Mouse (Mus musculus) hindbrain, embryonic 12.5 days (tissue): Measurements from ENCODE around the gene Syt10. TPM values are rescaled to one million over a fixed set of nuclear protein-coding genes. Genes with fewer than 3 reads are reported as not detected.
"Not testable (repeated sequence)": the region's sequence is repeated elsewhere in the genome, so short reads cannot be mapped to it uniquely, and the experiment has no call there.

Experiments
- ATAC-seq: fragments of 200-750 bp; cut with Nextera tagmentation; 2 replicates; pipeline ENCODE4 v1.8.0; 2017; ENCODE audit warnings: moderate TSS enrichment; ENCODE audit not compliant: low FRiP score
- H3K27ac ChIP-seq: fragments of 300-500 bp; sonication (generic); 2 replicates; pipeline ENCODE4 v1.5.1; 2016; ENCODE audit warnings: mild to moderate bottlenecking
- H3K27me3 ChIP-seq: fragments of 300-500 bp; sonication (generic); 2 replicates; pipeline ENCODE4 v1.6.1; 2016; ENCODE audit warnings: mild to moderate bottlenecking
- H3K36me3 ChIP-seq: fragments of 300-500 bp; sonication (generic); 2 replicates; pipeline ENCODE4 v1.6.1; 2016; ENCODE audit warnings: mild to moderate bottlenecking
- H3K4me1 ChIP-seq: fragments of 300-500 bp; sonication (generic); 2 replicates; pipeline ENCODE4 v1.6.1; 2016
- H3K4me2 ChIP-seq: fragments of 300-500 bp; sonication (generic); replicated peaks from 2 replicates; pipeline ENCODE4 v1.6.1; 2016; ENCODE audit warnings: mild to moderate bottlenecking
- H3K4me3 ChIP-seq: fragments of 300-500 bp; sonication (generic); 2 replicates; pipeline ENCODE4 v1.5.1; 2016; ENCODE audit warnings: mild to moderate bottlenecking
- H3K9ac ChIP-seq: fragments of 300-500 bp; sonication (generic); 2 replicates; pipeline ENCODE4 v1.6.1; 2016; ENCODE audit warnings: mild to moderate bottlenecking, moderate library complexity
- H3K9me3 ChIP-seq: fragments of 300-500 bp; sonication (generic); replicated peaks from 2 replicates; pipeline ENCODE4 v1.6.1; 2016; ENCODE audit warnings: mild to moderate bottlenecking
- WGBS: fragments of 180-500 bp; shearing (Covaris S2); methylation state at CpG from one replicate; pipeline ENCODE4 v1.1.7; 2016; 5-methylcytosine and 5-hydroxymethylcytosine counted together
- microRNA-seq: library from miRNA; unstranded; fragments of <30 nt; microRNA quantifications from one replicate; pipeline ENCODE4, GENCODE M21; 2017
- polyA plus RNA-seq: library from polyadenylated mRNA; unstranded; fragments of >200 nt; fragmentation: Nextera tagmentation; extraction: Ambion mirVana; gene quantifications from 2 replicates; pipeline ENCODE4 v1.2.1, GENCODE M21; 2016

Syt10 gene
- polyA plus RNA-seq, result 0.56 and 0.81 TPM in 2 replicates

- ATAC-seq, result peak; percentile 74
- no peak within 1 kb of the TSS for H3K27ac ChIP-seq
- peak within 1 kb of the TSS; percentile 96 for H3K4me2 ChIP-seq
- no peaks in the 10 kb centered on the region for H3K36me3 ChIP-seq
- WGBS, result under 1% methylated on average over 39 of the region's 53 CpGs
- H3K27me3 ChIP-seq, result peaks cover 34% of the 10 kb centered on the region
- H3K4me3 ChIP-seq, result peak within 1 kb of the TSS; percentile 51
- H3K4me1 ChIP-seq, result peaks cover 6% of the 10 kb centered on the region
- H3K9me3 ChIP-seq, result no peaks in the 10 kb centered on the region
- peak within 1 kb of the TSS; percentile 51 for H3K9ac ChIP-seq
These were observed at the start of gene Syt10 for GRCm38 (mm10) chr15:89841364-89842017. Gene Syt10, minus strand, starts transcription at chr15:89841860.

- H3K27me3 ChIP-seq, result no peaks in the 10 kb centered on the region
- H3K4me3 ChIP-seq, result no peak overlapping the region
- no peak overlapping the region for H3K4me2 ChIP-seq
- ATAC-seq, result no peak
- H3K4me1 ChIP-seq, result no peaks in the 10 kb centered on the region
- no peaks in the 10 kb centered on the region for H3K36me3 ChIP-seq
- no peak overlapping the region for H3K9ac ChIP-seq
- H3K27ac ChIP-seq, result no peak overlapping the region
- 100% methylated on average over 2 of the region's 2 CpGs for WGBS
- H3K9me3 ChIP-seq, result no peaks in the 10 kb centered on the region
These were observed 42.1 kb upstream of the Syt10 start for GRCm38 (mm10) chr15:89883799-89884198.

GRCm38 (mm10) chr15:89878981-89879380 lies 37.3 kb upstream of the Syt10 start:
- 87% methylated on average over 2 of the region's 2 CpGs for WGBS
- Histone ChIP-seq H3K4me1 (no peaks in the 10 kb centered on the region), H3K4me3 (no peak overlapping the region), H3K36me3 (no peaks in the 10 kb centered on the region), H3K4me2 (no peak overlapping the region), H3K9ac (no peak overlapping the region), H3K27ac (no peak overlapping the region), H3K9me3 (no peaks in the 10 kb centered on the region), H3K27me3 (no peaks in the 10 kb centered on the region)
- ATAC-seq, result no peak

- Histone ChIP-seq H3K9ac (no peak overlapping the region), H3K27ac (no peak overlapping the region), H3K36me3 (no peaks in the 10 kb centered on the region), H3K27me3 (no peaks in the 10 kb centered on the region), H3K4me2 (no peak overlapping the region; the same call in 1 of the 2 replicates), H3K9me3 (no peaks in the 10 kb centered on the region), H3K4me3 (no peak overlapping the region), H3K4me1 (peaks cover 6% of the 10 kb centered on the region; the same call in 1 of the 2 replicates)
- WGBS, result 16% methylated on average over 10 of the region's 10 CpGs
- peak; percentile 63; the same call in 1 of the 2 replicates for ATAC-seq
These were observed 25.6 kb downstream of the Syt10 start for GRCm38 (mm10) chr15:89816098-89816497.

- no peak for ATAC-seq
- 90% methylated on average over 3 of the region's 3 CpGs for WGBS
- Histone ChIP-seq H3K27ac (no peak overlapping the region), H3K4me1 (no peaks in the 10 kb centered on the region), H3K4me3 (no peak overlapping the region), H3K4me2 (no peak overlapping the region), H3K36me3 (no peaks in the 10 kb centered on the region), H3K9me3 (no peaks in the 10 kb centered on the region), H3K9ac (no peak overlapping the region), H3K27me3 (no peaks in the 10 kb centered on the region)
These were observed 37.2 kb downstream of the Syt10 start for GRCm38 (mm10) chr15:89804478-89804877.

- Histone ChIP-seq H3K4me1 (no peaks in the 10 kb centered on the region), H3K36me3 (no peaks in the 10 kb centered on the region), H3K27me3 (no peaks in the 10 kb centered on the region), H3K27ac (no peak overlapping the region), H3K9ac (no peak overlapping the region), H3K4me3 (no peak overlapping the region), H3K4me2 (no peak overlapping the region), H3K9me3 (no peaks in the 10 kb centered on the region)
- WGBS, result 67% methylated on average over 9 of the region's 9 CpGs
- no peak for ATAC-seq
These were observed 61.7 kb downstream of the Syt10 start for GRCm38 (mm10) chr15:89779928-89780327.

GRCm38 (mm10) chr15:89766016-89766415 lies 75.6 kb downstream of the Syt10 start:
- H3K36me3 ChIP-seq, H3K4me2 ChIP-seq, H3K9ac ChIP-seq, H3K4me1 ChIP-seq, ATAC-seq, H3K4me3 ChIP-seq, H3K9me3 ChIP-seq, H3K27me3 ChIP-seq, H3K27ac ChIP-seq: not testable (repeated sequence)
- 89% methylated on average over 13 of the region's 13 CpGs for WGBS

- no peaks in the 10 kb centered on the region for H3K9me3 ChIP-seq
- H3K4me1 ChIP-seq, result no peaks in the 10 kb centered on the region
- no peak overlapping the region for H3K9ac ChIP-seq
- no peak overlapping the region for H3K4me3 ChIP-seq
- no peaks in the 10 kb centered on the region for H3K27me3 ChIP-seq
- no peak overlapping the region for H3K4me2 ChIP-seq
- ATAC-seq, result no peak
- H3K36me3 ChIP-seq, result no peaks in the 10 kb centered on the region
- no peak overlapping the region for H3K27ac ChIP-seq
- WGBS, result 76% methylated on average over 3 of the region's 3 CpGs
These were observed 108.0 kb downstream of the Syt10 start for GRCm38 (mm10) chr15:89733611-89734010.

Small RNA genes within 50 kb of the gene (microRNA-seq; reads per million reads assigned to microRNA genes)
- gene Gm24643, result not detected

Other genes with a start within 250 kb of the Syt10 start
- 61.3 and 71.5 TPM in 2 replicates for gene Rabl2, start 249.9 kb downstream of the Syt10 start, polyA plus RNA-seq